Mouse (Mus musculus): ENCODE results near the gene Miox.

GRCm38 (mm10) chr15:89372536-89372935, 38.3 kb downstream of the Miox start:
- TF ChIP-seq POLR2A (IDR thresholded peaks at IDR 0.05; ENCODE audit: low read depth, low read length) (no peak), CTCF (IDR thresholded peaks at IDR 0.05; ENCODE audit: borderline replicate concordance, insufficient read depth, low read length) (no peak)
